Mouse (Mus musculus) telencephalon, adult 2 months (tissue): Measurements from ENCODE around the gene 4921517D22Rik.

Source experiments
- DNase-seq: peaks from one replicate; pipeline ENCODE4 v3.0.0-alpha.2; 2011; ENCODE audit warnings: low read depth, low spot score

4921517D22Rik gene

DNA sequence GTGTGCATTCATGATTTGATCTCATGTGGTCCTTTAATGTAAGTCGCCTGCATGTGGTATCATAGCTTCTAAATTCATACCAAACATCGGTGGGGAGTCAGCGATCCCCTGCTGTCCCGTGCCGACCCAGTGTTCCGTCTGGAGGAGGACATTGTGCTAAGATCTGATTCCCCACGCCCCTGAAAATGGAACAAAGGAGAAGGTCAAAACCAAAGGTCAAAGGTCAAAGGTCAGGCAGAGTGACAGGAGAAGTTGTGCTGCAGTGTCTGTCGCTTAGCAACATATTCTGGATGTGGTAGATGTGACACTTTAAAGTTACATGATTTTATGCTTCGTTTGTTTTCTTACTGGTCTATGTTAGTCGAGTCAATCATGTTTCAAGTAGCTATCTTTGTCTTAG, 2.4 kb downstream of the 4921517D22Rik start:
- no peak for DNase-seq

DNA sequence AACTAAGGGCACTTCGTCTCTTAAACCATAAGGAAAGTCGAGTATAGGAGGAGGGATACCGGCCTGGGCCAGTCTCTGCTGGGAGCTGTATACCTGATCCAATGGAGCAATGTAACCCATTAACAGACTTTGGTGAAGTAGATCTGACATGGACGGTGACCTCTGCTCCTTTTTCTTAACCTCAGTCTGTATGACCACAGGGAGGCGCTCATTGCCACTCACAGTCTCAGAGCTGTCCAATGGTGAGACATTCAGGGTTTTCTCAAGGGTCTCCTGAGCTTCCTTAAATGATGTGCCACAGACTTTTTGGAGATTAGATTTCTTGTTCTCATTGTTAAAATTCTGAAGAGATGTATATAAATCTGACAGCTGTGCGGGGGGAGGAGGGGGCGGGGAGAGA, 3.3 kb downstream of the 4921517D22Rik start:
- DNase-seq: no peak

DNA sequence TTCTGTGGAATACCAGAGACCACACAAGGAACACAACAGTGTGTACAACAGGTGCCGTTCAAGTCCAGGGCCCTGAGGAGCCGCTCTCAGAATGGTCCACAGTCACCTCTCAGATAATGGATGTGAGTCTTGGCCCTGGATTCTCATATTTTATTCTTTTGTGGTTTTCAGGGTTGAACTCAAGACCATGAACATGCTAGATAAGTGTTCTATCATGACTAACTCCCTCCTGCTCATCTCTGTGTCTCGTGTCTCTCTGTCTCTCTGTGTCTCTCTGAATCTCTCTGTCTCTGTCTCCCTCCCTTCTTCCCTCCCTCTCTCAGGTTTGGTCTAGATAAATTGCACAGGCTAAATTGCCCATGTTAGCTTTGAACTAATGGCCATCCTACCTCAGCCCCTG, 4.1 kb downstream of the 4921517D22Rik start:
- DNase-seq: no peak

DNA sequence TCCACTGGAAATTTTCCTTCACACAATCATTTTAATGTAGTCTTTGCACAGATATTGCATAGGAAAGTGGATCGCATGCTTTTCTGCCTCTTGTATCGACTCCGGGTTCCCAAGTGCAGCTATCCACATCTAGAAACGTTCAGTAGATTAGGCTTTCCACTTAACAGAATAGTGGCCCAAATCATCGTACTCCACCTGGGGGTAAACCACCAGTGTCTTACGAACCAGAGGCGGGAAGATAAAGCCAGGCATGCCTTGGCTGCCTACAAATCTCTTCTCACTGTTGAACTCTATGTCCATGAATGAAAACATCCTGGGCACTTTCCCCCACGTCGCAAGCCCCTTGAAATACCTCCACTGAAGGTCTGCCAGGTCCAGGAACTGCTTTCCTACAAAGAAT, 4.6 kb downstream of the 4921517D22Rik start:
- no peak for DNase-seq

DNA sequence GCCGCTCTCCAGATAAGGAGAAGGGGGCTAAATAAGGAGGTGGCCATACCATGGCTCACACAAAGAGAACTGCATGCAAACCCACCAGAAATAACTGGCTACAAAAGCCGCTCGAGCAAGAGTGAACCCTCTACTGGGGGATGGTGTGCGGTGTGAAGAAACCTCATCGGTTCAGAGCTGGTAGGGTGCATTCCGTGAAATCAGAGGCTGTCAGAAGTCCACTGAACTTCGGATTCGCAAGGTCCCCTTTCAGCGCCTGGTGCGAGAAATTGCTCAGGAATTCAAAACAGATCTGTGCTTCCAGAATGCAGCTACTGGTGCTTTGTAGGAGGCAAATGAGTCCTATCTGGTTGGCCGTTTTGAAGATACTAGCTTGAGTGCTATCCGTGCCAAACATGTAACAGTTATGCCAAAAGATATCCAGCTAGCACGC, 5.6 kb downstream of the 4921517D22Rik start:
- no peak for DNase-seq

DNA sequence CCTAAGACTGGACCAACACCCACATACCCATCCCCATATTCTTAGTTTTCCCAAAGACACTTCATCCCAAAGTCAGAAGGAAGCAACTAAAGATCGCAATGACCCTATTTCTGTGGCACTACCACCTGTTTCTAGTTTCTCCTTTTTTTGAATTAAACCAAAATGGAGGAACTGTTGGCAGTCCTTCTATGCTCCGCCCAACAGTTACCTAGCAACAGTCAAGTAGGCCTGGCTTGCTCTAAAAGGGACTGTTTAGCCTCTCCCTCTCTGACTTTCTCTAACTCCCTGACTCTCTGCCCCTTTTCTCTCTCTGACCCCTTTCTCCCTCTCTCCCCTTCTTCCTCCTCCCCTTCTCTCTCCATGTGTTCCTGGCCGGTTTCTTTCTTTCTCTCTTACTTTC, 8.7 kb downstream of the 4921517D22Rik start:
- DNase-seq: no peak

DNA sequence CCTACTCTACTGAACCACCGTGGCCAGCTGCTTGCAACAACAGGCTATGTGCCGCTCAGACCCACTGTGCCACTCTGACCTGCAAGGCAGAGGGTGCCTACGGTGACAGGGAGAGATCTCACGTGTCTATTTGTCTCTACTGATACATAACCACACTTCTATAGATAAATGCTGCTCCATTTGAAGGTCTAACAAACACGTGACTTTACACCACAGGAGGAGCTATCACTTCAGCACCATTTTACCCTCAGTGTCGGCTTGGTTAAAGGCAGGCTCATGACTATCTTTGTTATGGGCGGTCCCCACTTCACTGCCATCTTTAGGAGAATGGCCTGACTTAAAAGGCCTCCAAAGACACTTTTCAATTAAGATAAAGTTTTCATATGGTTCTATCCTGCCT, 11.3 kb downstream of the 4921517D22Rik start:
- DNase-seq: no peak

DNA sequence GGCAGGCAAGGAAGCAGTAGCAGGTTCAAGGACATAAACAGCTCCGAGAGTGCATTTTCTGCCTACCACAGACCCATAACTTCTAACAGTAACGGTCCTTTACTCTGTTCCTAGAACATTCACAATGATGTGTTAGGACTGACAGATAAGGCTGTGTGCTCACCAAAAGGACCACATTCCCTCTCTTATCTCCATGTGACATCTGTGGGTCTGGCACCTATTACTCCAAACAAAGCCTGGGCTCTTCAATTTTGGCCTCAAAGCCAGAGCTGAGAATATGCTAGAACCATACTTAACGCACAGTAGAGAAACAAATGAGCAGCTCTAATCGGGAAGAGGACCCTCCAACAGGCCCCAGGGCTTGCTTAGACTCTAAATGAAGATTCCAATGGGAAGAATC, 14.0 kb downstream of the 4921517D22Rik start:
- DNase-seq: no peak

DNA sequence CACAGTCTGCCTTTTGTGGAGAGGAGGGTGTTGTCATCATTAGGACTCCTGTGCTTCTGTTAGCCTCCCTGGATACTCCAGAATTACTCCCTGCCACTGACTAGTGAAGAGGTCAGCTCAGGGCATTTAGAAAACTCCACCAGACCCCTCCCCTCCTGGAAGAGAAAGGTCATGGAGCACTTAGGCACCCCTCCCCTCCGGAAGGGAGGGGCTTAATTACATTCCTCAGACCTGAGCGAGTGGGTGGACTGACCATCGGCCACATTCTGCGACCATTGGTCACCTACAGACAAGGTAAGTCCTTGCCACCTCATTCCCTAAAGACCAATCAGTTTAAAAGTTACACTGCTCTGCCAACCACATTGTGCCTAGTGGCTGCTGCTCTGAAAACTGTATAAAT, 14.6 kb downstream of the 4921517D22Rik start:
- no peak for DNase-seq

DNA sequence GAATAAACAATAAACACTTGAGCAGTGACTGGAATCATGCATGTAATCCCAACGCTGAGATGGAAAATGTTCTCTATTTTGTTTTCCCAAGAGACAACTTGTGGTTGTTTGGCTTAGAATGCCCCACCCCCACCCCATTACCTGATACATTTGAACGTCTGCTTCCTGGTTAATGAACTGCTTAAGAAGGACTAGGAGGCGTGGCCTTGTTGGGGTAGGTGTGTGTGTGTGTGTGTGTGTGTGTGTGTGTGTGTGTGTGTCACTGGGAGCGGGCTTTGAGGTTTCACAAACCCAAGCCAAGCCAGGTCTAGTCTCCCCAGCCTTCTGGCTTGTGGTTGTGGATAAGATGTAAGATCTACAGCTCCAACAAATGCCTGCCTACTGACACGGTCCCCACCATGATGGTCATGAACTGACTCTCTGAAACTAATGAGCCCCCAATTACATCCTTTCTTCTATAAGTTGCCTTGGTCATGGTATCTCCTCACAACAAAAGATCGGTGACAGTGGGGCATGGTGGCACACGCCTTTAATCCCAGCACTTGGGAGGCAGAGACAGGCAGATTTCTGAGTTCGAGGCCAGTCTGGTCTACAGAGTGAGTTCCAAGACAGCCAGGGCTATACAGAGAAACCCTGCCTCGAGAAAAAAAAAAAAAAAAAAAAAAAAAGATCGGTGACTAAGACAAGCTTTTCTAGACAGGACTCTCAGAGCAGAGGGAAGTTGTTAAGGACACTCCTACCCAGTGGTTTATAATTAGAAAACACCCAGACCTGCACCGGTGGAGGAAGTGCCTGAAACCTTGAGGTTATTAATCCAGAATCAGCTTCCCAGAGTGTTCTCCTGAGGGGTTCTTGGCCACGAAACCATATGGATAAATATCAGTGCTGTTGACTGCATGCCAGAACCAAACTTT, 17.3 kb downstream of the 4921517D22Rik start:
- DNase-seq: no peak

DNA sequence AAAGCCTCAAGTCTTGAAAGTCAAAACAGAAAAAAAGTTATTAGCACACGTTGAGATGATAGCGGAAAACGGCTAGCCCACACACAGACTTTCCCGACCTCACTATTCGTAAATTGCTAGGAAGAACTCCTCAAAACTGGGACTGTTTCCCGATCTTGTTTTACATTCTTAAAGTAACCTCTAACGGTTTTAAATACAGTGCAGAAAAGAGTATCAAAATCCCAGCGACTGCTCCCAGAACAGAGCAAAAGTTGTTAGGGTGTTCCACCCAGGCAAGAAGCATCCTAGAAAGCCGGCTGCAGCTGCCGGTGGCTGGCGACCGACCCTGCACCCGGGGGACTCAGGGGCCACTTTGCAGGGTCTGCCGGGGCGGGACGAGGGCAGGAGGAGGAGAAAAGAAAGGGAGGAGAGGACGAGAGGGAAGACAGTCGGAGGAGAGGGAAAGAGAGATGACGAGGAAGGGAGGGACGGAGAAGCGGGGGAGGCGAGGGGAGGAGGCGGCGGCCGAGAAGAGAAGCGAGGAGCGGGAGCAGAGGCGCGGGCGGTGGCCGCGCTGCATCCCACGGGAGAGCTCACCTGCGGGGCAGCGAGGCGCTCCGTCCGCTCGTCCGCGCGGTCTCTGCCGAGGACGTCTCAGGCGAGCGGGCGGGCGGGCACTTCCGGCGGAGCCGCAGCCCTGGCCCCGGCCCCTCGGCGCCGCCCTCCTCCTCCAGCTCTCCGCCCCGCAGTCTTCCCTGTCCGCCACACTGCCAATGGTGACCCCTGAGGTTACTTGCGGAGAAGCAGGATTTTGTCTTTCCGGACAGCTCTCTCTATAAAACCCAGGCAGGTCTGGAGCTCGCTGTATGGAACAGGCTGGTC, 18.5 kb downstream of the 4921517D22Rik start, which contains the start of gene Golm1:
Gene Golm1, minus strand, starts transcription at position 661 of the 861 bp plus-strand sequence.
- DNase-seq: no peak

DNA sequence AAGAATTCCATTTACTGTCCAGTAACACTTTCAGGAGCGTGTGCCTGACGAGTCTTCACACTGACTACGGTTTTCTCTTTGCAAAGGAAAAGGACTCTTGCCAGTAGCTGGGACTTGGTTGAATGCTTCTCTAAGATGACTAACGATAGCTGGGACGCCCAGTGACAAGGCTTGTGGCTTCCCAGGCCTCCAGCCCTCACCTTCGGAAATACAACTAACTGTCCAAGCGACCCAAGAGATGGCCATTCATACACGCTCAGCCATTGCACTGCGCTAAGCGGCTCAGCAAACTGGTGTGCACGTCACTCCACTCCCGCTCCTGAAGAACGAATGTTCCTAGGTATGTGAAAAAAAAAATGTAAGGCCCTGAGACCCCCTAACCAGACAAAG, 19.2 kb downstream of the 4921517D22Rik start:
- DNase-seq: no peak

DNA sequence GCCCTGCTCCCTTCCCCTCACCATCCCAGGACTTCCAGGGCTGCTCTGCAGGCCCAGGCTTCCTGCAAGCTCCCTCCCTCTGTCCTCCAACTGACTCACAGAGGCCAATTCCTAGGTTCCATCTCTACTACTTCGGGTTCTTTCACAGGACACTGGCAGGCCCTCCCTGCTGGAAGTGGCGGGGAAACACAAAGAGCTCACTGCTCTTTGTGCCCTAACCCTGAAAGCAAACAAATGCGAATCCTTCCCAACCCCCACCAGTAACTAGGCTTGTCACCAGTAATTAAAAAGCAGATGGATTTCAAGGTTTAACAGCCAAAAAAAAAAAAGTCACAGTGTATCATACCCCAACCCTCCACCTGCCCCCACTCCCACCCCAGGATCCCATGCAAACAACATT, 19.7 kb downstream of the 4921517D22Rik start:
- no peak for DNase-seq

DNA sequence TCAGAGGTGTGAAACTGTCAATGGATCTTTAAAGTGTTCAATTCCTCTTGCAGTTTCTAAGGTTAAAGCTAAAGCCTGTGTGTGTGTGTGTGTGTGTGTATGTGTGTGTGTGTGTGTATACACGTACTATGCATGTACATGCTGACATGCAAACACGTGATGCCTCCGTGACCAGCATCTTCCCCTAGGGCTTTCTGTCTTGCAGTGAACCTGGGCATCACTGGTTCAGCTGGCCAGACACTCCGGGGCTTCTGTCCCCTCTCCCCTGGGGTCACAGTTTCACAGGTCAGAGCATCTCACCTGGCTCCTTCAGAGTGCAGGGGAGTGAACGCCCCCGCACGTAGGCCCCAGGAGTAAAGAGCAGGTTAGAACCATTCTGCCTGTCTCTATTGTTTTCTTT, 20.3 kb downstream of the 4921517D22Rik start:
- no peak for DNase-seq

DNA sequence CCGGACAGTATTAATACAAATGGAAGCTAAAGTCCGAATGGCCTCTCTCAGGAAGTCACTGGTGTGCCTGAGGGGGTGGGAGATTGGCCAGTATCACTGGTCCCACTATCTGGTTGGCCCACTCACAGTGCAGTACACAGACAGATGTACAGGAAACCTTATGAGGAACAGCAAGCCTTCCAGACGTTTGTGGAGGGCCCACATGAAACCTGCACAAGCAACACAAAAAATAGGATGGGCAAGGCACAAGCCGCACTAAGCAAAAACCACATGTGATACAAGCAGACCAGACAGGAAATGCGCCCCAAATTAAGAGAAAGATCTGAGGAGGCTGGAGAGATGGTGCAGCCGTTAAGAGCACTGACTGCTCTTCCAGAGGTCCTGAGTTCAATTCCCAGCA, 21.7 kb downstream of the 4921517D22Rik start:
- no peak for DNase-seq

DNA sequence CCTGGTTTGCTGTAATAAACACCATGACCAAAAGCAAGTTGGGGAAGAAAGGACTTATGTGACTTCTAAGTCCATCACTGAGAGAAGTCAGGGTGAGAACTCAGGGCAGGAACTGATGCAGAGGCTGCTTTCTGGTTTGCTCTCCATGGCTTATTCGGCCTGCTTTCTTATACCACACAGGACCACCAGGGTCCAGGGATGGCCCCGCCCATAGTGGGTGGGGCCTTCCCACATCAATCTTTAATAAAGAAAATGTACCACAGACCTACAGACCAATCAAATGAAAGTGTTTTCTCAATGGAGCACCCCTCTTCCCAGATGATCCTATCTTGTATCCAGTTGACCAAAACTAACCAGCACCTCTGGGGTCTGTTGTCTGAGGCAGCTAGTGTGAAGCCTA, 22.4 kb downstream of the 4921517D22Rik start:
- no peak for DNase-seq

DNA sequence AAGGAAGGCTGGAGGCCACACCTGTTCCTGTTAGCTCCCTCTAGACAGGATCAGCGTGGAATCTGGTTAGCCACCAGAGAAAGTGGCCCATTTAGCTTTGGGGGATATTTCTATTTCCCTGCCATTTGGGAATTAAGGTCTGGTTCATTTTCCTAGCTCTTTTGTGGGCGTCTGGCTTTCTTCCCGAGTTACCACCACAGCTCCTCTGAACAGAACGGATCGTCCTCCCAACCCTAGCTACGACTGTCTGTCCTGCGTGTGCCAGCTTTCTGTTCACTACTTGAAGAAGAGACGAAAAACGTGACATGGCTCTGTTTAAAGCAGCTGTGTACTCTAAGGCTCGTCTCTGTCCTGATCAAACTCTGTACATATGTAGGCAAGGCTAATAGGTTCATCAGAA, 24.0 kb downstream of the 4921517D22Rik start:
- DNase-seq: no peak

DNA sequence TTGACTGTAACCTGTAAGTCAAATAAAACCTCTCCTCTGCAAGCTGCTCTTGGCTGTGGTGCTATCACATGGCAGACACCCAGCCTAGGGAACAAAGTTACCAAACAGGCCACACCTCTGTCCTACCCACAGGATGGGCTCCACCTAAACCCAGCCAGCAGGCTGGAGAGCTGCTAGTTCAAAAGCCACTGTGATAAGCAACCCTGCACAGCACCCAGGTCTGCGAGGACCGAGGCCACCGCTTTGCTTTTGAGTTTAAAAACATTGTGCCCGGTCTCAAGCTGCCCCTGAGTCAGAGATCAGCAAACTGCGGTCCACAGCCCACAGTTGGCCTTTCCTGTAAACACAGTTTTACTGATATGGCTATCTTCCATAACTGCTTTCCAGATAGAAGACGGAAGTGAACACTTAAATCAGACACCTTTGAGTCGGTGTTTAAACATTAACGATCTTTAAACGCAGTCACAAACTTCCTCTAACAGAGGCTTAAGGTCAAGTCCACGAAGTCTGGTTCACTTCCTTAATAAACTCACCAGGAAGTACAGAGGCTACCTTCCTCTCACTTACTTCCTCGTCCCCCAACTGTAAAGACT, 25.3 kb downstream of the 4921517D22Rik start:
- no peak for DNase-seq

DNA sequence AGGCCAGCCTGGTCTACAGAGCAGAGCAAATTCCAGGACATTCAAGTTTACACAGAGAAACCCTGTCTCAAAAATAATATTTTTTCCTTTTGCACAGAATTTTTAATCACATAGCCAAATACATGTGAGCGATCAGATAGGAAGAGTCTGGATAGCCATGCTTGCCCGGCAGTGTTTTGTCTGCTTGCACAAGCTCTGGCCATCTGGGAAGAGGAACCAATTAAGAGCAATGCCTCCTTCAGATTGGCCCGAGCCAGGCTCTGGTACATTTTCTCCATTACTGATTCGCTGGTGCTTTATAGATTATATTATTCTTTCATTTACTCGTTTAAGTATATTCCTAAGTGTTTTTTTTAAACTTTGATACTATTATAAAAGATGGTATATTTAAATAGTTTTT, 26.1 kb downstream of the 4921517D22Rik start:
- DNase-seq: no peak

DNA sequence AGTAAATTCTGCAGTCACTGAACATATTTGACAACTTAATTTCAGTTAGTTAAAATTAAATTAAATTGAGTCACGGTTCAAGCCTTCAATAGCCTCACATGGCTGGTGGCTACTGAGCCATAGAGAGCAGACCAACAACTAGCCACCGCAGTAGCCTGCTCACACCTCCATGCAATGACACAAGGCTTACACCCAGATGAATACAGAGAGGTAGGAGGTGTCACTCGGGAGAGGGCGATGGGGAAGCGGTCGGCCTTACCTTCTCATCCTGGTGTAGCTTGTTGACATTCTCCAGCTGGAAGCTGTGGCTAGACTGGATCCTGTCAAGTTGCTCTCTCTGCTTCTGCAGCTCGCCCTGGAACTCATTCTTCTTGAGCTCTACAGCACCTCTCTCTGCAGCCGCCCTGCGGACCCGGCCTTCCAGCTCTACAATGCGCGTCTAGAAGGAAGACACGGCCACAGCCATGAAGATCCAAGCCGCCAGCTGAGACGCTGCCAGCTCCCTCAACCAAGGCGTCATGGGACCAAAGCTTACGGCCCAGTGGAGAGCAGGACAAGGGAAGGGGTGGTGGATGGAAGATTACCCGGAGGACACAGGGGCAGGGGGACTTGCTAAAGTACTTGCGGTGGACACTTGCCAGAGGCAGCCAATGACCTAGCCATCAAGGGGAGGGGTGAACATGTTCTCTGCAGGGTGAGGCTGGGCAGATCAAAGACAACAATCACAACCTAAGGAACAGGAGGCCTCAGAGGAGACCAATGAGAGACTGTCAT, 29.8 kb downstream of the 4921517D22Rik start:
- no peak for DNase-seq

DNA sequence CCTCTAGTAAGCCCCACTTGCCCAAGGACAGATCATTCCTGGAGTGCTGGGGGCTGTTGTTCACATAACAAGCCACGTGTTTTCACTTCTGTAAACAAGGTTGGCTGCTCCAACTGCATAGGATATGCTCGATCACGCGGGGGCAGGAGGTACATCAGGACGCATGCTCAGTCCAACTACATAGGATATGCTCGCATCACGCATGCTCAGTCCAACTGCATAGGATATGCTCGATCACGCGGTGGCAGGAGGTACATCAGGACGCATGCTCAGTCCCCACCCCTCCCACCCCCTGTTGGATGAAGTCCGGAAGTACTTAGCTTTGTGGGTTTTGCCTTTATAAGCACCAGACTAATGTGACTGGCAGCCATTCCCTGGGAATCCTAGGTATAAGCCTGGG, 31.9 kb downstream of the 4921517D22Rik start:
- no peak for DNase-seq
